Mouse (Mus musculus) gastrocnemius, postnatal 10 days (tissue): ENCODE measurements at regions not wholly inside any gene's neighbourhood (a gene's known extent, or its start where the extent isn't known, plus 50 kb on each side); places are given as distances from the start of the nearest gene placed in this dataset.

Experiments used
- DNase-seq: peaks from one replicate; pipeline ENCODE4 v3.0.0; 2021; ENCODE audit warnings: mixed read lengths

- no peak for DNase-seq
Measured at GRCm38 (mm10) chr1:90347032-90347431, 143.3 kb downstream of the Ackr3 start.

GRCm38 (mm10) chr1:90349611-90350010 is 145.8 kb downstream of the Ackr3 start:
- DNase-seq: no peak

DNA sequence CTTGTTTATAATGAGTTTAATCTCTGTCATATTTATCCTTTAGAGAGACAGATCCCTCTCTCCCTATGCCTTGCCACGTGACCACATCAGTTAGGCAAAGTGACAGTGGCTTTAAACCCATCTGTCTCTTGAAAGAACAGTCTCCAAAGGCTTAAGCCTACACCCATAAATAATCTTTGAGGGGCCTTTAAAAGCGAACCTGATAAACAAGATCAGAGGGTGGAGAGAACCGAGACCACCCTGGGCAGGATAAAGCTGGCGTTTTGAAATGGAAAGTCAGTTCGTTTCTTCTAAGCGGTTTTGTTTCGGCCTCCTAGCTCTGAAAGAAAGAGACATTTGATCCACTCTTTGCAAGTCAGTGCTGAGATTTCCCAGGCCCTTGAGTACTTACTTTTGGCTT is 149.5 kb downstream of the Ackr3 start:
- DNase-seq: no peak

DNA sequence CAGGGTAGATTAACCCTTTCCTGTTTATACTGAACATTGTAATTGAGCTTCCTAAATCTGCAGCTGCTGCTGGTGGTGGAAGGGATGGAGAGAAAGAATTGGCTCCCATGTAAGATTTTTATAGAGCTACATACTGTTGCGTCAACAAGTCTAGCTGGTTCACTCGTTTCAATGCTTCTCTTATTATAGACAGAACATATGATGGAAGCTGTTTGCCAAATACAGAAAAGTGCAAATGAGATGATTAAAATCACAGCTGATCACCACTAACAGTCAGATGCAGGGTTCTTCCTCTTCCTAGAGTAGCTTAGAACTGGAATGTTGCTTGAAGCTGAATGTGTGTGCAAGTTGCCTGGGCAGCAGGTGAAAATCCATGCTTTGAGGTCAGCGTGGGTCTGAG is 152.8 kb downstream of the Ackr3 start:
- DNase-seq: no peak

- no peak for DNase-seq
Measured at GRCm38 (mm10) chr1:90357391-90357790, 153.6 kb downstream of the Ackr3 start.

DNA sequence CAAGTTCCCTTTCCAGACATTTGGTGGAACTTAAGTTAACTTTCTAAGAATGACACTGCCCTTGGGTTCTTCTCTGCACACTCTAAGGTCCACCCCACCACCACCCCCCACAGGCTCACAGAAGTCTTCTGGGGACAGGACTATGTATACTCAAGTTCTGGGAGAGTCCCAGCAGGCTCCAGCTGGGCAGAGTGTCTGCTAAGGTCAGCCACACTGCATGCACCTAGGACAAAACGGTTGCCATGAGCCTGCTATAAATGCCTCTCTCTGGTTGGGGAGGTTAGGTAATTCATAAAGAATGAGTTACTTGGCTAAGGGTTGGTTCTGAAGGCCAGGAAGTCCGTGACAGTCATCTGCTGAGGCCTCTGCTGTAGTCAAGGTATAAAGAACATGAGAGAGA is 155.2 kb downstream of the Ackr3 start:
- peak; percentile 18 for DNase-seq

DNA sequence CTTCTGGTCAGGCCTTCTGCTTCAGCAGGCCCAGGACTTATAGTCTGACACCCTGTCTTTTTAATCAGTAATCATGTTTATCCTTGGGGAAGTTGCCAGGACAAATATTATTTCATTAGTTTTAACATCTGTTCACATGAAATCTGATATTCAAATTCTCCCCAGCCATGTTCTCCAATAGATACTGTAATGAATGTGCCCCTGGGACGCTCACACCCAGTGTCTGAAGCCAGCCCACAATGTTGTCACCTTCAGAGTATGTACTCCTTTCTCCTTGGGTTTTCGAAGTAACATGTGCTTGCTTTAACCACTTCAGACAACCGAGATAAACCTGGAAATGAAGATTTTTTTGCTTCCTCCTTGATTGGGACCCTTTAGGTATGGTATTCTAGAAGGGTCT is 156.3 kb downstream of the Ackr3 start:
- DNase-seq: no peak

- no peak for DNase-seq
Measured at GRCm38 (mm10) chr1:90364444-90364843, 160.7 kb downstream of the Ackr3 start.

- no peak for DNase-seq
Measured at GRCm38 (mm10) chr1:90368581-90368980, 164.8 kb downstream of the Ackr3 start.

- no peak for DNase-seq
Measured at GRCm38 (mm10) chr1:90369287-90369686, 165.5 kb downstream of the Ackr3 start.

- DNase-seq: no peak
Measured at GRCm38 (mm10) chr1:90370766-90371165, 167.0 kb downstream of the Ackr3 start.

DNA sequence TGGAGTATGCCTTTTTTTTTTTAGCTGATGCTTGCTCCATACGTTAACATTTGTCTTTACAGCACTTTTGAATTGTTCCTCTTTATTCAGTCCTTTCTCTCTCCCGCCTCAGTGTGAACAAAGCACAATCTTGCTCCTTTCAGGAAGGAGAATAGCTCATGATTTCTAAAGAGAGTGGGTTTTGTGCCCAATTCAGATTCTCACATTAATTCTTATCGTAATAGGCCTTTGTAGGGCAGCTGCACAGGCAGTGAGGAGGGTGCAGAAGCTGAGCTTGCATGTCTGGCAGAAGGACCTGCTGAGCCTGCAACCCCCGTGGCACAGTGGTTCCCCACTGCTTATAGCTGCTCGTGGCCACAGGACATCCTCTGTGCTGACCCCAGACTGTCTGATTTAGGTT is 169.2 kb downstream of the Ackr3 start:
- no peak for DNase-seq

GRCm38 (mm10) chr1:90374517-90374916 is 170.7 kb downstream of the Ackr3 start:
- no peak for DNase-seq

- DNase-seq: no peak
Measured at GRCm38 (mm10) chr1:90380034-90380705, 176.4 kb downstream of the Ackr3 start.

DNA sequence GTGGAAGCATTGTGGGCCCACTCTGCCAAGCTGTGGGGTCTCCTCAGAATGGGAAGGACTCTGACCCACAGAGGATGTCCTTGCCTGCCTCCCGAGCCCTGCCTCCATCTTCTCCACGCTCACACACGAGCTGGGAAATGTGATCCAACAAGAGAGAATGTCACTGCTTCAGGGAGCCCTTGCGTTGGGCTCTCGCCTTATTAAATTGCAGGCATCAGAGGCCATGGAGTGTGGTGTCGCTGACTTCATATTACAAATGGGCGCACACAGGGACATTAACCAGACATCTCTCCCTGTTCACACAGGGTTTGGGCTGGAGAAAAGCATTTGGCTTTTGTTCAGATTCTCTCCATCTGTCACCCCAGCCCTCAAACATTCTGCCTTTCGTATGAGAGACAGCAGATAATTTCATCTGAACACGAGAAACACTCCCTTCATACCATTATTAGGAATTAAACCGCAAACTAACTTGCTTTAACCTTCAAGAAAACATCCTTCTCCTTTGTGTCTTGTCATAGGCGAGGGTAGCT is 179.2 kb downstream of the Ackr3 start:
- no peak for DNase-seq

DNA sequence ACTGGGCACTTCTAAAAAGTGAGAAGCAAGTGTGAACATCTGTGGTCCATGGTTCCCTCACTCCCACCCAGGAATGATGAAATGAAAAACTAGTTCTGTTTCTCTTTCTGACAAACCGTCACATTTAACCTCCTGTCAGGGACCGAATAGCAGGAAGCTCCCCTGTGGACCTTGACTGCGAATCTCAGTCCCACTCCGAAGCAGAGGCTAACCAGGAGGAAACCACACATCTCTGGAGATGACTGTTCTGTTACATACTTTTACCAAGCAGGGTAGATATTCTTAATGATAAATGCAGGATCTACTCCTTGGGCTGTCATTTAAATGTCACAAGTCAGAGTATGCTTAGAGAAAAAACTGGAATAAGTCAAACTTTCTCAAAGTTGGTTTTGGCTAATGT is 181.2 kb downstream of the Ackr3 start:
- no peak for DNase-seq

DNA sequence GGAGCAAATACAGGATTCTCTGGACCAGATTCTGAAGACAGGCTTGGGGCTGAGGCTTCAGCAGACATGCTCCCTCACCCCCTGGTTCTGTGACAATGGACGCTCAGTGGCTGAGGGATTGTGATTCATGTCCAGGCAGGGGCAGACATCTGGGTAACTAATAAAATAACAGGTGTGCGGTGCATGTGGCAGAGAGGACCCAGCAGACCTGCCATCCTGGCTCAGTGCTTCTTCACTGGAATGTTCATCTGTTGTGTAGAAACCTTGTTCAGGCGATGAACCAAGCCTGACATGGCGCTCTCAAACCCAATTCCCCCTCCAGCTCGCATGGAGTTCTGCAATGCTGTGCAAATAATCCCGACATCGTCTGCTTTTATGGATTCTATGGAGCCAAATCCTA is 183.0 kb downstream of the Ackr3 start:
- no peak for DNase-seq

DNA sequence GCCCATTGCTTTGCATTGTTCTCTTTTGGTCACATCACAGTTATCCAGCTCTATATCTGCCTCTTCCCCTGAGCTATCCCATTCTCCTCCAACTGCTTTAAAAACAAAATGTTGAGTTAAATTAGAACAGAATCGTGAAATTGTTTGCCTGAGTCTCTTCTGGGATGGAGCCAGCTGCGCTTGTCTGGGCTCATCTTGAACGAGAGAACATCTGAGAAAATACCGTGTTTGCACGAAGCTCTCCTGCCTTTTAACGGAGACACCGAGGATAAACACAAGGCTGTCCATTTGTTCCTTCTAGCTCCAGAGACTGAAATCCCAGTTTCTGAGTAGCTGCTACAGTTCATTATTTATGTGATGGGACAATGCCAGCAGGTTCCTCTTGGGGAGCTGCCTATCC is 186.6 kb downstream of the Ackr3 start:
- no peak for DNase-seq

- DNase-seq: no peak
Measured at GRCm38 (mm10) chr1:90393861-90394260, 190.1 kb downstream of the Ackr3 start.

- no peak for DNase-seq
Measured at GRCm38 (mm10) chr1:90395331-90396016, 191.7 kb downstream of the Ackr3 start.

- no peak for DNase-seq
Measured at GRCm38 (mm10) chr1:90396660-90397059, 192.9 kb downstream of the Ackr3 start.

DNA sequence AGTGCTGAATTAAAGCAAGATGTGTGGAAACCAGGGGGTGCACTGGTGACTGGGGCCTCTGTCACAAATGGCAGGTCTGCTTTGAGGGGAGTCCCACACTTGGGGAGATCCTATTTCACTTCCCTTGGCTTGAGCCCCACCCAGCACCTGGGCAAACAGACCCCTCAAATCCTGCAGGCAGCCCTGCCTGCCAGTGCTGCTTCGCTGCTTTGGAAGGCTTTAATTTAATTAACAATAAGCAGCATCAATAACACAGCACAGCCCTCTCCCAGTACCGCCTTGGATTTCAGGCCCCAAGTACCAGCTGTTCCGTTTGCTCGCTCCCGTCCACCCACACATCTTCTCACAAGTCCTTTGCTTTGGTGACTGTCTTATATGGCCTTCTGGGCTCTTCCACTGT is 193.6 kb downstream of the Ackr3 start:
- no peak for DNase-seq

DNA sequence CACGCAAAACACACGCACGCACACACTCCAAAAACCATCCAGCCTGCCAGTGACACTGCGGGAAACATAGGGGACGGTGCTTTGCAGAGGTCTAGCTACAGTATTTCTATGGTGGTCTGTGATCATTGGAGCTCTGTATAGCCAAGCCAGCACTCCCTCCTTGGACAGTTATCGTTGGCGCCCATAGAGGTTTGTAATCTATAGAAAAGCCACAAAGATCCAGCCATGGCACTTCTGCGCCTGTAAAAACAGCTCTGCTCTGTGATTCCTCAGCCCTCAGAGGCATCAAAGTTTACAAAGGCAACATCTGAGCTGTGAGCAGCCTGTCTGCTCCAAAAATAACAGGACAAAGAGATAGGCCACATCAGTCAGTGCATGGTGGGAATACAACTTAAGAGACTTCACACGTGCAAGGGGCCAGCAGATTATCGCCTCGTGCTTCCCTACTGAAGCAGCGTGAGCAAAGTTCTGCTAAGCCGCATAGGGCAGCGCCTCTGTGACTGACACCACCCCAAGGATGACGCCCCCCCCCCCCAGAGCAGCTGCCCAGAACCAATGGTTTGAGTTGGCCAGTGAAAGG is 194.7 kb downstream of the Ackr3 start:
- no peak for DNase-seq

DNA sequence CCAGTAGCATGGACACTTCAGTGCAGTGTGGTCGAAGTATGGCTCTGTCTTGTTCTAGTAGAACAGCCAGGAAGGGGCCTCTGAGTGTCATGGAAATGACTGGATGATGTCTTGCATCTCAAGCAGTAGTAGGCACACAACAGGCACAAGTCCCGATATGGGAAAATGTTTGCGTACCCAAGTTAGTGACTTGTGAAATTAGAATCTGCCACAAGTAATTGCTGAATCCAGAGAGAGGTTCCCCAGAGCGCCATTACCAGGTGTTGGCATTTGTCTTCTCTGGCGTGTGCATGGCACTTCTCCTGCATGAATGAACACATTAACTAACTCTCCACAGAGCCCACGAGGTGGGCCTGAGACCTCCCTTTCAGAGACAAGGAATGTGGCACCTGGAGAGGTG is 199.3 kb downstream of the Ackr3 start:
- DNase-seq: no peak
